Mouse (Mus musculus): ENCODE results near the gene Ccdc181.

The Ccdc181 gene

GRCm38 (mm10) chr1:164335435-164335834 lies 60.0 kb downstream of the Ccdc181 start:
- DNase-seq (ENCODE audit: low read depth, low spot score), result no peak

- no peak for DNase-seq (ENCODE audit: low read depth, low spot score)
Observed at GRCm38 (mm10) chr1:164335846-164336245, 60.5 kb downstream of the Ccdc181 start.
